Mouse (Mus musculus): ENCODE measurements around the gene Gltp.

- TF ChIP-seq CTCF (IDR thresholded peaks at IDR 0.05; ENCODE audit: low read depth), result no peak
- TF ChIP-seq EP300 (IDR thresholded peaks at IDR 0.05; ENCODE audit: low read depth), result no peak
Measured at GRCm38 (mm10) chr5:114636091-114636490, 54.7 kb downstream of the Gltp start.

All from liver, embryonic 14.5 days (tissue).